Mouse (Mus musculus): Measurements from ENCODE around the gene Plekhg5.

DNA sequence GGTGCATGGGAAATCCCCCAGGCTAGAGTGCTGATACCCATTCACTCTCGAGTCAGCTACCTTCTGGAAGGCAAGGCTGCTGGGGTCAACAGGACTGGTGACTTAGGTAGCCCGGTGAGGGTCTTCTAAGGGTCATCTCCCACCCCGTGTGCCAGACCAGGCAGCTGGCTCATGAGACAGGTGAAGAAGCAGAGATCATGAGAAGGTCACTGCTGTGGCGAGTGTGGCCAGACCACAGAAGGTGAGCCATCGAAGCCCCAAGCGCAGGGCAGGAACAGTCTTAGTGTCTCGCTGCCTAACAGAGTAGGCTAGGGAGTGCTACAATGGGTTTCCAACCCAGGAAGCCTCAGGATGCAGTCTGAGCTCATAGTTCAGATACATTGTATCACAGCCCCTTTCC, 12.3 kb downstream of the Plekhg5 start:
- TF ChIP-seq CTCF (IDR thresholded peaks at IDR 0.05; ENCODE audit: insufficient read depth, low read length) (no peak), POLR2A (IDR thresholded peaks at IDR 0.05; ENCODE audit: borderline replicate concordance, extremely low read depth, low read depth, low read length) (no peak)
